Mouse (Mus musculus): ENCODE data around the gene Gm9745. TPM values are rescaled to one million over a fixed set of nuclear protein-coding genes. Genes with fewer than 3 reads are reported as not detected.
"Not testable (repeated sequence)": the region's sequence is repeated elsewhere in the genome, so short reads cannot be mapped to it uniquely, and the experiment has no call there.

Gm9745 gene
- polyA plus RNA-seq, 1 experiment from 2014 or later: not detected

GRCm38 (mm10) chr13:8941110-8941509 lies 6.9 kb downstream of the Gm9745 start:
- not testable (repeated sequence) for H3K9me3 ChIP-seq (replicated peaks; ENCODE audit: control insufficient read depth, low read length); H3K4me2 ChIP-seq (ENCODE audit: low read depth, low read length); H3K4me1 ChIP-seq (ENCODE audit: control insufficient read depth, insufficient read depth, low read length); H3K27me3 ChIP-seq (ENCODE audit: control insufficient read depth, insufficient read depth, low read length); ATAC-seq (ENCODE audit: insufficient read depth, low FRiP score); H3K36me3 ChIP-seq (ENCODE audit: control insufficient read depth, insufficient read depth, low read length); H3K4me3 ChIP-seq (replicated peaks; ENCODE audit: low read length); H3K27ac ChIP-seq (ENCODE audit: low read length); H3K9ac ChIP-seq (ENCODE audit: low read length)
- WGBS: 76% methylated on average over 4 of the region's 4 CpGs

GRCm38 (mm10) chr13:8937611-8938140 lies 10.4 kb downstream of the Gm9745 start:
- ATAC-seq (ENCODE audit: insufficient read depth, low FRiP score); H3K4me1 ChIP-seq (ENCODE audit: control insufficient read depth, insufficient read depth, low read length); H3K9me3 ChIP-seq (replicated peaks; ENCODE audit: control insufficient read depth, low read length); H3K27ac ChIP-seq (ENCODE audit: low read length); H3K4me2 ChIP-seq (ENCODE audit: low read depth, low read length); H3K4me3 ChIP-seq (replicated peaks; ENCODE audit: low read length); H3K27me3 ChIP-seq (ENCODE audit: control insufficient read depth, insufficient read depth, low read length); H3K9ac ChIP-seq (ENCODE audit: low read length); H3K36me3 ChIP-seq (ENCODE audit: control insufficient read depth, insufficient read depth, low read length): not testable (repeated sequence)
- WGBS: 76% methylated on average over 6 of the region's 6 CpGs

GRCm38 (mm10) chr13:8933499-8933898 lies 14.5 kb downstream of the Gm9745 start:
- no peak for ATAC-seq (ENCODE audit: insufficient read depth, low FRiP score)
- Histone ChIP-seq H3K27ac (ENCODE audit: low read length) (no peak overlapping the region), H3K27me3 (ENCODE audit: control insufficient read depth, insufficient read depth, low read length) (no peaks in the 10 kb centered on the region), H3K9me3 (replicated peaks; ENCODE audit: control insufficient read depth, low read length) (no peaks in the 10 kb centered on the region), H3K4me2 (ENCODE audit: low read depth, low read length) (no peak overlapping the region), H3K4me3 (replicated peaks; ENCODE audit: low read length) (no peak overlapping the region), H3K4me1 (ENCODE audit: control insufficient read depth, insufficient read depth, low read length) (no peaks in the 10 kb centered on the region), H3K9ac (ENCODE audit: low read length) (no peak overlapping the region), H3K36me3 (ENCODE audit: control insufficient read depth, insufficient read depth, low read length) (no peaks in the 10 kb centered on the region)
- WGBS: 59% methylated on average over 2 of the region's 2 CpGs

GRCm38 (mm10) chr13:8913890-8914289 lies 34.1 kb downstream of the Gm9745 start:
- H3K4me3 ChIP-seq (replicated peaks; ENCODE audit: low read length); H3K4me2 ChIP-seq (ENCODE audit: low read depth, low read length); ATAC-seq (ENCODE audit: insufficient read depth, low FRiP score); H3K27ac ChIP-seq (ENCODE audit: low read length); H3K27me3 ChIP-seq (ENCODE audit: control insufficient read depth, insufficient read depth, low read length); H3K36me3 ChIP-seq (ENCODE audit: control insufficient read depth, insufficient read depth, low read length); H3K9ac ChIP-seq (ENCODE audit: low read length); H3K9me3 ChIP-seq (replicated peaks; ENCODE audit: control insufficient read depth, low read length); H3K4me1 ChIP-seq (ENCODE audit: control insufficient read depth, insufficient read depth, low read length): not testable (repeated sequence)
- 88% methylated on average over 8 of the region's 8 CpGs for WGBS

- H3K27me3 ChIP-seq (ENCODE audit: control insufficient read depth, insufficient read depth, low read length); H3K4me1 ChIP-seq (ENCODE audit: control insufficient read depth, insufficient read depth, low read length); H3K27ac ChIP-seq (ENCODE audit: low read length); H3K9me3 ChIP-seq (replicated peaks; ENCODE audit: control insufficient read depth, low read length); H3K4me3 ChIP-seq (replicated peaks; ENCODE audit: low read length); H3K9ac ChIP-seq (ENCODE audit: low read length); ATAC-seq (ENCODE audit: insufficient read depth, low FRiP score); H3K4me2 ChIP-seq (ENCODE audit: low read depth, low read length); H3K36me3 ChIP-seq (ENCODE audit: control insufficient read depth, insufficient read depth, low read length): not testable (repeated sequence)
- 73% methylated on average over 2 of the region's 2 CpGs for WGBS
Measured at GRCm38 (mm10) chr13:8905986-8906385, 42.0 kb downstream of the Gm9745 start.

Small RNA genes within 50 kb of the gene (microRNA-seq; reads per million reads assigned to microRNA genes)
- not detected for gene Gm22750

Other genes with a start within 250 kb of the Gm9745 start
- 19.0 and 20.4 TPM in 2 replicates for gene Wdr37, start 76.3 kb downstream of the Gm9745 start, polyA plus RNA-seq (2015; fragmentation: Nextera tagmentation; extraction: Ambion mirVana)
- 122 and 125 TPM in 2 replicates for gene Idi1, start 62.7 kb downstream of the Gm9745 start, polyA plus RNA-seq (2015; fragmentation: Nextera tagmentation; extraction: Ambion mirVana)
- not detected in 2 replicates for gene Idi2, start 4.6 kb upstream of the Gm9745 start, polyA plus RNA-seq (2015; fragmentation: Nextera tagmentation; extraction: Ambion mirVana)
- 62.2 and 64.8 TPM in 2 replicates for gene Gtpbp4, start 47.9 kb upstream of the Gm9745 start, polyA plus RNA-seq (2015; fragmentation: Nextera tagmentation; extraction: Ambion mirVana)
- gene Larp4b, start 145.7 kb upstream of the Gm9745 start, polyA plus RNA-seq (2015; fragmentation: Nextera tagmentation; extraction: Ambion mirVana): 37.9 and 40.4 TPM in 2 replicates

Measured in stomach, embryonic 16.5 days (tissue).